Mouse (Mus musculus) frontal cortex, postnatal 10 days (tissue): Measurements from ENCODE around the gene Stk10.

Source experiments
- DNase-seq, 2 experiments: peaks; one replicate each; pipeline ENCODE4 v3.0.0; 2022; ENCODE audit warnings: low spot score in 2 of 2, mixed read lengths in 1 of 2

Gene Stk10

GRCm38 (mm10) chr11:32524122-32524920, 8.8 kb upstream of the Stk10 start:
- no peak for DNase-seq

GRCm38 (mm10) chr11:32527006-32527405, 6.1 kb upstream of the Stk10 start:
- DNase-seq = no peak

- no peak for DNase-seq
These were observed 3.0 kb upstream of the Stk10 start for GRCm38 (mm10) chr11:32530151-32530550.

- no peak for DNase-seq
These were observed 987 bp upstream of the Stk10 start, which contains the start of gene Efcab9 for GRCm38 (mm10) chr11:32531871-32532764. Efcab9 (minus strand) TSS chr11:32532081.

- no peak for DNase-seq
These were observed 567 bp downstream of the Stk10 start for GRCm38 (mm10) chr11:32533482-32534261.

GRCm38 (mm10) chr11:32534453-32535075, 1.5 kb downstream of the Stk10 start:
- DNase-seq = no peak

GRCm38 (mm10) chr11:32535646-32536045, 2.5 kb downstream of the Stk10 start:
- no peak for DNase-seq

GRCm38 (mm10) chr11:32536954-32537353, 3.8 kb downstream of the Stk10 start:
- no peak for DNase-seq

GRCm38 (mm10) chr11:32538435-32538834, 5.3 kb downstream of the Stk10 start:
- no peak for DNase-seq

- no peak for DNase-seq
These were observed 5.7 kb downstream of the Stk10 start for GRCm38 (mm10) chr11:32538846-32539245.

GRCm38 (mm10) chr11:32539717-32540116, 6.6 kb downstream of the Stk10 start:
- no peak for DNase-seq

- DNase-seq = no peak
These were observed 7.4 kb downstream of the Stk10 start for GRCm38 (mm10) chr11:32540463-32540862.

- DNase-seq = no peak
These were observed 9.1 kb downstream of the Stk10 start for GRCm38 (mm10) chr11:32542181-32542580.

GRCm38 (mm10) chr11:32542687-32543411, 9.7 kb downstream of the Stk10 start:
- DNase-seq = no peak

- DNase-seq = no peak
These were observed 10.9 kb downstream of the Stk10 start for GRCm38 (mm10) chr11:32544041-32544440.

GRCm38 (mm10) chr11:32544497-32544896, 11.4 kb downstream of the Stk10 start:
- DNase-seq = no peak

- no peak for DNase-seq
These were observed 12.5 kb downstream of the Stk10 start for GRCm38 (mm10) chr11:32545605-32546004.

GRCm38 (mm10) chr11:32546483-32546882, 13.4 kb downstream of the Stk10 start:
- no peak for DNase-seq

- no peak for DNase-seq
These were observed 14.4 kb downstream of the Stk10 start for GRCm38 (mm10) chr11:32547391-32547947.

- no peak for DNase-seq
These were observed 15.1 kb downstream of the Stk10 start for GRCm38 (mm10) chr11:32548240-32548639.
